Mouse (Mus musculus): Measurements from ENCODE around the gene Gmcl1.

Gmcl1 gene

GRCm38 (mm10) chr6:86732276-86733173 lies 658 bp downstream of the Gmcl1 start:
- DNase-seq, result peak; percentile 69

- DNase-seq, result no peak
Observed at GRCm38 (mm10) chr6:86728711-86729110, 4.5 kb downstream of the Gmcl1 start.

GRCm38 (mm10) chr6:86721977-86722376 lies 11.2 kb downstream of the Gmcl1 start:
- no peak for DNase-seq

- DNase-seq, result no peak
Observed at GRCm38 (mm10) chr6:86708072-86708774, 25.0 kb downstream of the Gmcl1 start.

- no peak for DNase-seq
Observed at GRCm38 (mm10) chr6:86702577-86702976, 30.6 kb downstream of the Gmcl1 start.

GRCm38 (mm10) chr6:86697903-86698302 lies 35.3 kb downstream of the Gmcl1 start:
- DNase-seq, result no peak

GRCm38 (mm10) chr6:86696213-86696612 lies 37.0 kb downstream of the Gmcl1 start:
- peak; percentile 60 for DNase-seq

GRCm38 (mm10) chr6:86694465-86694864 lies 38.7 kb downstream of the Gmcl1 start:
- DNase-seq, result peak; percentile 60

- no peak for DNase-seq
Observed at GRCm38 (mm10) chr6:86689671-86690070, 43.5 kb downstream of the Gmcl1 start.

- DNase-seq, result no peak
Observed at GRCm38 (mm10) chr6:86686971-86687370, 46.2 kb downstream of the Gmcl1 start.

GRCm38 (mm10) chr6:86684655-86685011 lies 48.5 kb downstream of the Gmcl1 start:
- no peak for DNase-seq

GRCm38 (mm10) chr6:86683872-86684654 lies 49.1 kb downstream of the Gmcl1 start, which contains the start of gene Snrnp27:
TSS of gene Snrnp27 (minus strand) at chr6:86684522.
- DNase-seq, result peak; percentile 88

- no peak for DNase-seq
Observed at GRCm38 (mm10) chr6:86681289-86681688, 51.9 kb downstream of the Gmcl1 start.

- no peak for DNase-seq
Observed at GRCm38 (mm10) chr6:86678341-86678740, 54.8 kb downstream of the Gmcl1 start.

- DNase-seq, result peak; percentile 86
Observed at GRCm38 (mm10) chr6:86670873-86671272, 62.3 kb downstream of the Gmcl1 start.

- peak; percentile 100 for DNase-seq
Observed at GRCm38 (mm10) chr6:86669240-86669727, 63.9 kb downstream of the Gmcl1 start.

- peak; percentile 54 for DNase-seq
Observed at GRCm38 (mm10) chr6:86668580-86669239, 64.5 kb downstream of the Gmcl1 start, which contains the start of gene Mxd1. TSS of gene Mxd1 (minus strand) at chr6:86669161.

- DNase-seq, result no peak
Observed at GRCm38 (mm10) chr6:86667061-86667460, 66.1 kb downstream of the Gmcl1 start.

GRCm38 (mm10) chr6:86665560-86666307 lies 67.4 kb downstream of the Gmcl1 start:
- no peak for DNase-seq

GRCm38 (mm10) chr6:86665076-86665475 lies 68.1 kb downstream of the Gmcl1 start:
- no peak for DNase-seq

GRCm38 (mm10) chr6:86660161-86660877 lies 72.9 kb downstream of the Gmcl1 start:
- no peak for DNase-seq
